Mouse (Mus musculus): Measurements from ENCODE around the gene Col13a1.
A peak's percentile ranks its signal among the peaks of the same experiment; 100 is the strongest.

Gene Col13a1

GRCm38 (mm10) chr10:61978866-61979340 is at the start of gene Col13a1:
Col13a1 (minus strand) TSS chr10:61979108.
- DNase-seq (ENCODE audit: low read depth), result no peak

GRCm38 (mm10) chr10:62027699-62028098 is 48.8 kb upstream of the Col13a1 start:
- no peak for DNase-seq (ENCODE audit: low read depth)

- DNase-seq (ENCODE audit: low read depth), result no peak
These were observed 45.1 kb upstream of the Col13a1 start for GRCm38 (mm10) chr10:62023821-62024551.

DNA sequence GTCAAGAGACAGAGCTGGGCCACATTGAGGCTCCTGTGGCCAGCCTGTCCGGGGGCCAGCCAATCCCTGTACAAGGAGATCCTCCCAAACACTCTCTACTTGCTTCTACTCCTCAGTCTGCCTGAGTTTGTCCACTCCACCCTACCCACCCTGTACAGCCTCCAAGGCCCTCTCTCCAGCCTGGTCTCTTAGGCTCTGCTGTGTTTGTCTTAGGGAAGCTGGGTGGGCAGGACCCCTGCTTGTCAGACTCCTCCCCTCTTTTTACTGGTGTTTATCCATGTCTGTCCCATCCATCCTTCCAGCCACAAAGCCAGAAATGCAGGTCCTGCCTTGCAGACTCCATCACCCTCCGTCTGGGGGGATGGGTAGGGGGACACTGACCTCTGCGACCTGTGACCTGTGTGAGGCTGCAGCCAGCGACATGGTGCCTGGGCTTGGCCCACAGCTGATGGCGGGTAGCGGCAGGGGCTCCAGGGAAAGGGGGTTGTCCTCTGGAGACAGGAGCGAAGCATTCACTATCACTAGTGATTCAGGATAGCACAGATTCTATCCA is 41.2 kb upstream of the Col13a1 start:
- DNase-seq (ENCODE audit: low read depth), result no peak

GRCm38 (mm10) chr10:62019386-62020067 is 40.6 kb upstream of the Col13a1 start:
- DNase-seq (ENCODE audit: low read depth), result no peak

DNA sequence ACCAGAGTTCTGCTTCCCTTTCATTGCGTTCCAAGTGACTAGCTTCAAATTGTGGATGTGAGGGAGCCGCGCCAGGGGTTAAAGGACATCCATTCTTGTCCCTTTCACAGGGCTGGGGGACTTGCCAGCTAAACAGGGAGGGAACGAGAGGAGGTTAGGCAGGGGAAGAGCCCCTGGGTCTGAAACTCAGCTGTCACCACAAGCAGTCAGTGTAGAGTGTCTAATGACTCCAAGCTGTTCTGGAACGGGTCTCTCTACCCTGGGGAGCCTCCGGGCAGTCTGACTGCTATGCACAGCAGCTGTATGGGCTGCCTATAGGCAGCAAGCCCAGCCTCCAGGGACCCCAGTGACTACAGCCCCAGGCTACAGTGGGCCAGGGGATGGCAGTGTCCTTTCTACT is 38.0 kb upstream of the Col13a1 start:
- no peak for DNase-seq (ENCODE audit: low read depth)

DNA sequence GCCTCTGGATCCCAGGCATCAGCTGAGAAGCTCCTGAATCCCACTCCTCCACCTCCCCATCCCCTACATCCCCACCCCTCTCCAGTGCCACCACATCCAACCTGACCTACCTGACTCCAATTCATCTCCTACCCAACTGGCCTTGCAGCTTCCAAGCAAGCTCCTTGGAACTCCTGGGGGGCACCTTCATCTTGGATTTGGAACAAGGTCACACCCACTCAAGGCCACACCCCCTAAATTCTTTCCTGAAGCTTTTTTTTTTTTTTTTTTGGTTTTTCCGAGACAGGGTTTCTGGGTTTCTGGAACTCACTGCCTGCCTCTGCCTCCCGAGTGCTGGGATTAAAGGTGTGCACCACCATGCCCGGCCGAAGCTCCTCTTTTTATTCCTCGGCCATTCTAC is 34.3 kb upstream of the Col13a1 start:
- DNase-seq (ENCODE audit: low read depth), result no peak

DNA sequence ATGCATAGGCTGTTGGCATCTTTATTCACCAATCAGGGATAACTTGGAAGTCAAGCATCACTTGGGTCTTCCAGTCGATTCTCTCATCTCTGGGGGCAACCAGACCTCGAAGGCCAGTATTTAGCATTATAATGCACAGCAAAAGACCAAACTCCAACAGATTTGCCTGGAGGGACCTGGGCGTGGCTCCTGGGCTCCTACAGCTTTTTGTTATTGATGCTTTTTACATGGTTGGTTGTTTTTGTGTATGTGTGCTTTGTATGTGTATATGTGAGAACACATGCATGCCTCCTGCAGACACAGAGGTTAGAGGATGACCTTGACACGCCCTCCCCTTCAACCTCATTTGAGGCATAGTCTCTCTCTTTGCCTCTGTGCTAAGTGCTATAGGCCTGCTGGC is 33.5 kb upstream of the Col13a1 start:
- DNase-seq (ENCODE audit: low read depth), result no peak

DNA sequence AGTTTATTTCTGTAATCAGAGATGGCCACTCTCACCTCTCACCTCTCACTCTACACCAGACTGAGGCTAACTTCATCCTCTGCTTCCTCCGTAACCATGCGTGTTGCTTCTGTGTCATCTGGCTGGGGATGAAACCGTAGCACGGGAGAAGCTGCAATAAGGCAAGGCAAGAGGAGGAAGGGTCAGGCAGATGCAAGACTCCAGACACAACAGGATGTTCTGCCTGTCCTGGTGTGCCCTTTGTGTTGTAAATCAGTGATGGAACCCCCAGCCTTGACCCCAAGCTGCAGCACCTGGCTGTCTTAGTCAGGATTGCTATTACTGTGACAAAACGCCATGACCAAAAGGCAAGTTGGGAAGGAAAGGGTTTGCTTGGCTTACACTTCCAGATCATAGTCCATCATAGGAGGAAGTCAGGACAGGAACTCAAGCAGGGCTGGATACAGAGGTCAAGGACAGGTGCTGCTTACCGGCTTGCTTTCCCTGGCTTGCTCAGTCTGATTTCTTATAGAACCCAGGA is 31.1 kb upstream of the Col13a1 start:
- no peak for DNase-seq (ENCODE audit: low read depth)

- no peak for DNase-seq (ENCODE audit: low read depth)
These were observed 29.1 kb upstream of the Col13a1 start for GRCm38 (mm10) chr10:62007958-62008357.

GRCm38 (mm10) chr10:62006371-62006770 is 27.5 kb upstream of the Col13a1 start:
- DNase-seq (ENCODE audit: low read depth), result no peak

DNA sequence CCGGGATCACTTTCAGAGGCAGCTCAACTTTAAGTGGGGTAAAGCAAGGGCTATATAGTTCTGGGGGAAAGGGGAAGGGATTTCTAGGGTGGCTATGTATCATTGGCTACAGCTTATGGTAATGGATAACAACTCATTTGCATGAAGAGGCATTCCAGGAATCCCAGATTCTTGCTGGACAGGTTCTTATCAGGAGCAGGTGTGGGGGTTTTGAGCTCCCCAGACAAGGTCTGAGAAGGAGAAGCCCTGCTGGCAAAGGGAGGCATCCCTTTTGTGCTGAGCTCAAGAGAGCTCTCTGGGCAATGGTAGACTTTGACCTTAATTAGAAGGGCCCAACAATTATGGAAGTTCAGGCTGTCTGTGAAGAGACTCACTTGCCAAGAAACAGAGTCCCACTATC is 21.3 kb upstream of the Col13a1 start:
- no peak for DNase-seq (ENCODE audit: low read depth)

DNA sequence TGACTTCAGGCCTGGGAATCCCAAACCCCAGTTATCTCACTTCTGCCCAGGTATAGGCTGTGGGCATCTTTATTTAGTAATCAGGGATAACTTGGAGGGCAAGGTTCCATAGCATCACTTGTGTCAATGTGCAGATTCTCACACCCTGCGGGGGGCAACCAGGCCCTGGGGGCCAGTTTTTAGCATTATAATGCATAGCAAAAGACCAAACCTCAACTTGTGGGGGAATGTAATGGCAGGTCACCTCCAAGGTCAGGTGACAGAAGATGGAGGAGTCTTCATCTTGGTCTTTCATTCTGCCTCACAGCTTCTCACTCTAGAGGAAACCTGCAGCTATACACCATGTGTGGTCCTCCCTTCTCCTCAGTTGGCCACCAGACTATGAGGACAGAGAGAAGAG is 20.9 kb upstream of the Col13a1 start:
- DNase-seq (ENCODE audit: low read depth), result no peak

GRCm38 (mm10) chr10:61991481-61992424 is 12.8 kb upstream of the Col13a1 start:
- DNase-seq (ENCODE audit: low read depth), result no peak

DNA sequence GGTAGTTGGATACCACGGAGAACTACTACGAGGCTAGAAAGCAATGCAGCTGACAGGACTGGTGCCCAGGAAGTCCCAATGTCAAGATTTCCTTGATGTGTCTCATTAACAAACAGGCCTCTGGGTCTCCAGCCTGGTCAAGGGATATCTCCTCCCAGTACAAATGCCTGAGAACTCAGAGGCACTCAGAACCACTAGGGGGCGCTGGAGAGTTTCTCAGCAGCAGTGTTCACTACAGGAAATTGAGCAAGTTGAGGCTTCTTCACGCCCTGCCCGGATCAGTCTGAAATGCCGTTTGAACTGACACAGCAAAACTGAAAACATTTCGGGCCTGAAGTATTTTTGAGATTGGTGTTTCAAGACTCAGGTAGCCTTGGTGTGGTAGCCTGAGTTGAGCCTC is 1.5 kb upstream of the Col13a1 start:
- peak; percentile 51 for DNase-seq (ENCODE audit: low read depth)

GRCm38 (mm10) chr10:61978112-61978865 is 619 bp downstream of the Col13a1 start:
- no peak for DNase-seq (ENCODE audit: low read depth)

GRCm38 (mm10) chr10:61977392-61978096 is 1.4 kb downstream of the Col13a1 start:
- no peak for DNase-seq (ENCODE audit: low read depth)

GRCm38 (mm10) chr10:61976987-61977386 is 1.9 kb downstream of the Col13a1 start:
- DNase-seq (ENCODE audit: low read depth), result no peak

- DNase-seq (ENCODE audit: low read depth), result no peak
These were observed 4.3 kb downstream of the Col13a1 start for GRCm38 (mm10) chr10:61974581-61974980.

DNA sequence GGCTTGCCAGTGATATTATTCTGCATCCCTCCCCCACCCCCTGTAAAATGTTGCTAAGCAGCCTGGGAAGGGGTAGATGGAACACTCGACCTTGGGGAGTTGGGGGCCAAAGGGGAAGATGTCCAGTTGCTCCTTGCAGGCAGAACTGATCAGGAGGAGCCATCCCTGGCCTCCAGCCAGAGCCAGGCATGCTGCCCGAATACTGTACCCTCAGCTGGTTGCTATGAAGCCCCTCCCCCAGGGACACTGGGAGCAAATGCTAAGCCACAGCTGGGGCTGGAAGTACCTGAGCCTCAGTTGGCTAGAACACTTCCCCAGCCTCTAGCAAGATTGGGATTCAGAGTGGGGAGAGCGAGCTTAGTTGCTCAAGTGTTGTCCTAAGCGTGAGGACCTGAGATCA is 6.9 kb downstream of the Col13a1 start:
- DNase-seq (ENCODE audit: low read depth), result no peak
